ENCODE assay signal across 1 mouse cellular context in the genomic region with DNA sequence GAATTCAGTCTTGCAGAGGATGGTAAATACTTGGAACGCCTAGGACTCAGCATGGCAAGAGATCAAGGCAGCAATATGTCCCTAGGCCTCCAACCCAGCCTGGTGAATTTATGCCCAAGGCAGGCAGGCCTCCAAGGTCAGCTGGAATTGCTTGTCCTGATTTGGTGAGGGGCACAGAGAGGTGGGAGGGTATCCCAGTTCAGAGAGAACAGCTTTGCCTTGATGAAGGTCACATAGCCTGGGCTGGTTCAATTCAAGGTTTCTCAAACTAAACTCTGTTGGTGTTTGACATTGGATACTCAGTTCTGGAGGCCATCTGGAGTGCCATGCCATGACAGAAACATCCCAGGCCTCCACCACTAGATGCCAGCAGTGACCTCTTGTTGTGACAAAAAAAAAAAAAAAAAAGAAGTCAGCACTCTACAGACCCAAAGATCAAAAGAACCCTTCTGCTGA.
TF ChIP-seq lines count a peak whose summit lies in the region.

No protein-coding gene starts in this region.

TF ChIP-seq in CH12.LX, 34 proteins besides CTCF, POLR2A, EP300 and RAD21 (continued from another document):
- TF ChIP-seq JUN (IDR thresholded peaks at IDR 0.05; ENCODE audit: insufficient read depth, low read depth, low read length): peak; percentile 32; the same call in 1 of the 2 replicates
- peak; percentile 92 for TF ChIP-seq MAFK (IDR thresholded peaks at IDR 0.05; ENCODE audit: insufficient replicate concordance, low read length)
- TF ChIP-seq USF2 (conservative IDR thresholded peaks at IDR 0.05; ENCODE audit: low read depth, low read length): no peak
- TF ChIP-seq UBTF (IDR thresholded peaks at IDR 0.05; ENCODE audit: low read depth, low read length): peak; percentile 55; the same call in 1 of the 2 replicates
- peak; percentile 66 for TF ChIP-seq IRF4 (IDR thresholded peaks at IDR 0.05; ENCODE audit: low read depth, low read length)
- TF ChIP-seq POLR2AphosphoS2 (IDR thresholded peaks at IDR 0.05; ENCODE audit: low read depth, low read length): no peak
- TF ChIP-seq BHLHE40 (IDR thresholded peaks at IDR 0.05; ENCODE audit: low read depth, low read length): peak; percentile 43; the same call in 1 of the 2 replicates
- peak; percentile 100 for TF ChIP-seq ZNF384 (IDR thresholded peaks at IDR 0.05; ENCODE audit: low read depth, low read length)
- TF ChIP-seq NELFE (IDR thresholded peaks at IDR 0.05; ENCODE audit: low read depth, low read length): peak; percentile 54; the same call in 1 of the 2 replicates
- peak; percentile 57; the same call in 1 of the 2 replicates for TF ChIP-seq ZKSCAN1 (IDR thresholded peaks at IDR 0.05; ENCODE audit: borderline replicate concordance, low read depth, low read length)
- TF ChIP-seq E2F4 (IDR thresholded peaks at IDR 0.05; ENCODE audit: insufficient replicate concordance, low read depth, low read length): 0 out of 2 replicates have a peak, but pooled peaks have one; percentile 34
- no peak for TF ChIP-seq MXI1 (IDR thresholded peaks at IDR 0.05; ENCODE audit: low read depth, low read length)
TF ChIP-seq in CH12.LX: peak in this region for 23.
